In genomic region chr11:96325747-96326212, GRCm38 (mm10) we compare ENCODE assay signal across 14 mouse cellular contexts. TPM values are rescaled to one million over a fixed set of nuclear protein-coding genes. Genes with fewer than 3 reads are reported as not detected.
A peak's percentile ranks its signal among the peaks of the same experiment; 100 is the strongest.
DNase-seq lines count a peak whose midpoint lies in the region; ATAC-seq lines count a peak whose summit lies in the region.
"Had no signal": no experiment of that assay in that cellular context is flagged by ENCODE, and none has a peak within 500 bp of the region (broad histone marks: within the 10 kb centered on the region; RNA-seq: fewer than 3 reads in every experiment).

No protein-coding gene starts in this region.

- ATAC-seq in intestine, embryonic 14.5 days (replicated peaks; ENCODE audit: low FRiP score, low TSS enrichment, low read depth): no peak
- ATAC-seq in neural tube, embryonic 15.5 days (ENCODE audit: low FRiP score): no peak
- ATAC-seq in granulocyte monocyte progenitor cell, adult 5-6 weeks (replicated peaks; ENCODE audit: poor library complexity, severe bottlenecking): no peak

- H3K4me2 ChIP-seq in intestine, embryonic 14.5 days (ENCODE audit: low read length): peak overlapping the region; percentile 89
- H3K4me2 ChIP-seq in neural tube, embryonic 15.5 days: peak overlapping the region; percentile 87

- no peaks in the 10 kb centered on the region for H3K9me3 ChIP-seq in intestine, embryonic 14.5 days (ENCODE audit: control insufficient read depth, low read length)
- no peaks in the 10 kb centered on the region for H3K9me3 ChIP-seq in neural tube, embryonic 15.5 days (replicated peaks)
- H3K9me3 ChIP-seq: forebrain, embryonic 10.5 days; G1E had no signal

- peak overlapping the region; percentile 99 for H3K27ac ChIP-seq in intestine, embryonic 14.5 days (ENCODE audit: low read depth)
- H3K27ac ChIP-seq in neural tube, embryonic 15.5 days (replicated peaks): peak overlapping the region; percentile 99
- H3K27ac ChIP-seq: forebrain, embryonic 10.5 days; liver, embryonic 14.5 days had no signal

- DNase-seq in kidney, postnatal 10 days: peak; percentile 61
- no peak for DNase-seq in kidney, adult 9 months
- peak; percentile 77 for DNase-seq in forelimb bud, embryonic 11.5 days (ENCODE audit: low read depth, low spot score)
- DNase-seq in intestine, embryonic 14.5 days (ENCODE audit: low spot score): peak; percentile 83
- no peak for DNase-seq in gastrocnemius, postnatal 4 days (ENCODE audit: low spot score in 2 of 2)
- DNase-seq: adrenal gland, postnatal 25 days; cerebellum, adult 9-11 months; thymus, postnatal 14 days had no signal

- H3K4me1 ChIP-seq in intestine, embryonic 14.5 days (replicated peaks; ENCODE audit: control insufficient read depth, insufficient read depth, low read length): peaks cover 46% of the 10 kb centered on the region
- peaks cover 92% of the 10 kb centered on the region for H3K4me1 ChIP-seq in neural tube, embryonic 15.5 days
- H3K4me1 ChIP-seq: forebrain, embryonic 10.5 days had no signal

- no peaks in the 10 kb centered on the region for H3K27me3 ChIP-seq in intestine, embryonic 14.5 days (replicated peaks; ENCODE audit: control insufficient read depth, insufficient read depth, low read length)
- no peaks in the 10 kb centered on the region for H3K27me3 ChIP-seq in neural tube, embryonic 15.5 days (replicated peaks)

- H3K36me3 ChIP-seq in intestine, embryonic 14.5 days (ENCODE audit: control insufficient read depth, insufficient read depth, low read length): peaks cover 18% of the 10 kb centered on the region; the same call in 1 of the 2 replicates
- H3K36me3 ChIP-seq in neural tube, embryonic 15.5 days: no peaks in the 10 kb centered on the region
- H3K36me3 ChIP-seq: forebrain, embryonic 10.5 days; G1E had no signal

- H3K4me3 ChIP-seq in intestine, embryonic 14.5 days (ENCODE audit: low read depth, low read length): peak overlapping the region; percentile 69
- H3K4me3 ChIP-seq in neural tube, embryonic 15.5 days (replicated peaks): peak overlapping the region; percentile 60
- H3K4me3 ChIP-seq: forebrain, embryonic 10.5 days had no signal

- H3K9ac ChIP-seq in intestine, embryonic 14.5 days (ENCODE audit: low read length): peak overlapping the region; percentile 96
- peak overlapping the region; percentile 78 for H3K9ac ChIP-seq in neural tube, embryonic 15.5 days (replicated peaks)
- H3K9ac ChIP-seq: liver, embryonic 14.5 days had no signal

- 12% methylated on average over 22 of the region's 22 CpGs for WGBS in intestine, embryonic 14.5 days
- 5% methylated on average over 22 of the region's 22 CpGs for WGBS in neural tube, embryonic 15.5 days

RNA-seq across cellular contexts. Expression of gene Hoxb3, which starts 2.7 kb away (rescaled TPM):
- polyA plus RNA-seq in intestine, embryonic 14.5 days (2014; fragmentation: Nextera tagmentation; extraction: Ambion mirVana): 3.7 and 4.9 TPM in 2 replicates
- polyA plus RNA-seq in neural tube, embryonic 15.5 days (2015; fragmentation: Nextera tagmentation; extraction: Ambion mirVana): 8.0 and 12.6 TPM in 2 replicates
- total RNA-seq in granulocyte monocyte progenitor cell, adult 5-6 weeks (2014; fragmentation: Nextera tagmentation): 1.5 and 7.8 TPM in 2 replicates
- 0.05 and 0.56 TPM in 2 replicates for total RNA-seq in granulocyte monocyte progenitor cell, adult 5-6 weeks (2017)
- total RNA-seq in gastrocnemius, postnatal 4 days (2021): 1 to 10 TPM; 1.0 to 1.3 TPM
- total RNA-seq: layer of hippocampus, adult 18-20 months had no signal
- polyA plus RNA-seq: forebrain, embryonic 10.5 days had no signal

RNA-seq across cellular contexts. Expression of gene Hoxb4, which starts 7.7 kb away (rescaled TPM):
- 3.5 and 3.8 TPM in 2 replicates for polyA plus RNA-seq in intestine, embryonic 14.5 days (2014; fragmentation: Nextera tagmentation; extraction: Ambion mirVana)
- polyA plus RNA-seq in neural tube, embryonic 15.5 days (2015; fragmentation: Nextera tagmentation; extraction: Ambion mirVana): 3.7 and 5.0 TPM in 2 replicates
- total RNA-seq in granulocyte monocyte progenitor cell, adult 5-6 weeks (2014; fragmentation: Nextera tagmentation): 2.6 and 3.8 TPM in 2 replicates
- 1.9 and 2.3 TPM in 2 replicates for total RNA-seq in granulocyte monocyte progenitor cell, adult 5-6 weeks (2017)
- under 1 TPM; 0.57 to 0.91 TPM for total RNA-seq in gastrocnemius, postnatal 4 days (2021)
- total RNA-seq: G1E; layer of hippocampus, adult 18-20 months had no signal
- polyA plus RNA-seq: forebrain, embryonic 10.5 days had no signal

RNA-seq across cellular contexts. Expression of gene Hoxb5, which starts 22.6 kb away (rescaled TPM):
- 49.6 and 51.6 TPM in 2 replicates for polyA plus RNA-seq in intestine, embryonic 14.5 days (2014; fragmentation: Nextera tagmentation; extraction: Ambion mirVana)
- polyA plus RNA-seq in neural tube, embryonic 15.5 days (2015; fragmentation: Nextera tagmentation; extraction: Ambion mirVana): 39.5 and 106 TPM in 2 replicates
- total RNA-seq in granulocyte monocyte progenitor cell, adult 5-6 weeks (2014; fragmentation: Nextera tagmentation): not detected in 2 replicates
- total RNA-seq in granulocyte monocyte progenitor cell, adult 5-6 weeks (2017): 0.05 TPM in 1 of 2 replicates, not detected in the other
- 1 to 10 TPM in 1 of 2 experiments, under 1 TPM in 1; 0.80 to 1.1 TPM for total RNA-seq in gastrocnemius, postnatal 4 days (2021)
- total RNA-seq: layer of hippocampus, adult 18-20 months had no signal
- polyA plus RNA-seq: forebrain, embryonic 10.5 days had no signal

RNA-seq across cellular contexts. Expression of gene Hoxb2, which starts 24.5 kb away (rescaled TPM):
- polyA plus RNA-seq in intestine, embryonic 14.5 days (2014; fragmentation: Nextera tagmentation; extraction: Ambion mirVana): 22.9 and 27.9 TPM in 2 replicates
- 33.7 and 42.3 TPM in 2 replicates for polyA plus RNA-seq in neural tube, embryonic 15.5 days (2015; fragmentation: Nextera tagmentation; extraction: Ambion mirVana)
- 1.7 TPM in 1 of 2 replicates, not detected in the other for total RNA-seq in granulocyte monocyte progenitor cell, adult 5-6 weeks (2014; fragmentation: Nextera tagmentation)
- 0.26 TPM in 1 of 2 replicates, not detected in the other for total RNA-seq in granulocyte monocyte progenitor cell, adult 5-6 weeks (2017)
- total RNA-seq in gastrocnemius, postnatal 4 days (2021): under 1 TPM; 0.44 to 0.93 TPM
- total RNA-seq: layer of hippocampus, adult 18-20 months had no signal
- polyA plus RNA-seq: forebrain, embryonic 10.5 days; G1E had no signal

RNA-seq across cellular contexts. Expression of gene Hoxb6, which starts 33.5 kb away (rescaled TPM):
- polyA plus RNA-seq in intestine, embryonic 14.5 days (2014; fragmentation: Nextera tagmentation; extraction: Ambion mirVana): 18.1 and 24.1 TPM in 2 replicates
- 109 and 135 TPM in 2 replicates for polyA plus RNA-seq in neural tube, embryonic 15.5 days (2015; fragmentation: Nextera tagmentation; extraction: Ambion mirVana)
- not detected in 2 replicates for total RNA-seq in granulocyte monocyte progenitor cell, adult 5-6 weeks (2014; fragmentation: Nextera tagmentation)
- not detected in 2 replicates for total RNA-seq in granulocyte monocyte progenitor cell, adult 5-6 weeks (2017)
- total RNA-seq in gastrocnemius, postnatal 4 days (2021): 1 to 10 TPM in 1 of 2 experiments, under 1 TPM in 1; 0.62 to 1.3 TPM
- total RNA-seq: G1E; layer of hippocampus, adult 18-20 months had no signal
- polyA plus RNA-seq: forebrain, embryonic 10.5 days had no signal

Comparison
In these comparisons a context has a peak if more than half of its experiments do, and no peak if none do; other contexts are left out.
1. DNase-seq: peak in kidney, postnatal 10 days (single experiment), forelimb bud, embryonic 11.5 days (single experiment) and intestine, embryonic 14.5 days (single experiment); none in kidney, adult 9 months (single experiment) and gastrocnemius, postnatal 4 days (0 of 2).